Mouse (Mus musculus): ENCODE results near the gene Itpripl2.

GRCm38 (mm10) chr7:118476428-118476827, 15.3 kb downstream of the Itpripl2 start:
- TF ChIP-seq CHD2 (IDR thresholded peaks at IDR 0.05; ENCODE audit: low read length) (no peak), POLR2A (IDR thresholded peaks at IDR 0.05; ENCODE audit: low read depth, low read length) (no peak), CTCF (conservative IDR thresholded peaks at IDR 0.05 in 1 of 2, IDR thresholded peaks at IDR 0.05 in 1 of 2; ENCODE audit: low read depth in 2 of 2, low read length in 2 of 2) (no peak), E2F4 (IDR thresholded peaks at IDR 0.05; ENCODE audit: insufficient replicate concordance, low read depth, low read length) (no peak), SMC3 (IDR thresholded peaks at IDR 0.05; ENCODE audit: low read depth, low read length) (no peak)
